Mouse (Mus musculus) stomach, embryonic 14.5 days (tissue): ENCODE measurements around the gene Olfr586. TPM values are rescaled to one million over a fixed set of nuclear protein-coding genes. Genes with fewer than 3 reads are reported as not detected.

Experiments used
- polyA plus RNA-seq: library from polyadenylated mRNA; unstranded; fragments of >200 nt; fragmentation: Nextera tagmentation; extraction: Ambion mirVana; gene quantifications from 2 replicates; pipeline ENCODE4 v1.2.1, GENCODE M21; 2014

Gene Olfr586
- polyA plus RNA-seq, 1 experiment from 2014 or later = not detected

Other genes starting within 250 kb of the Olfr586 start
- not detected in 2 replicates for gene Olfr568, start 248.5 kb downstream of the Olfr586 start, polyA plus RNA-seq
- not detected in 2 replicates for gene Olfr569, start 234.8 kb downstream of the Olfr586 start, polyA plus RNA-seq
- gene Olfr570, start 231.1 kb downstream of the Olfr586 start, polyA plus RNA-seq = not detected in 2 replicates
- gene Olfr571, start 208.1 kb downstream of the Olfr586 start, polyA plus RNA-seq = not detected in 2 replicates
- not detected in 2 replicates for gene Olfr572, start 201.2 kb downstream of the Olfr586 start, polyA plus RNA-seq
- not detected in 2 replicates for gene Olfr573-ps1, start 183.1 kb downstream of the Olfr586 start, polyA plus RNA-seq
- not detected in 2 replicates for gene Olfr574, start 177.2 kb downstream of the Olfr586 start, polyA plus RNA-seq
- not detected in 2 replicates for gene Olfr575, start 166.9 kb downstream of the Olfr586 start, polyA plus RNA-seq
- gene Olfr576, start 163.0 kb downstream of the Olfr586 start, polyA plus RNA-seq = not detected in 2 replicates
- not detected in 2 replicates for gene Olfr577, start 149.7 kb downstream of the Olfr586 start, polyA plus RNA-seq
- gene Olfr578, start 136.3 kb downstream of the Olfr586 start, polyA plus RNA-seq = not detected in 2 replicates
- not detected in 2 replicates for gene Olfr582, start 87.6 kb downstream of the Olfr586 start, polyA plus RNA-seq
- not detected in 2 replicates for gene Olfr583, start 74.3 kb downstream of the Olfr586 start, polyA plus RNA-seq
- gene Olfr584, start 43.8 kb downstream of the Olfr586 start, polyA plus RNA-seq = not detected in 2 replicates
- gene Olfr585, start 27.9 kb downstream of the Olfr586 start, polyA plus RNA-seq = not detected in 2 replicates
- gene Olfr588-ps1, start 15.2 kb upstream of the Olfr586 start, polyA plus RNA-seq = not detected in 2 replicates
- not detected in 2 replicates for gene Olfr589, start 30.7 kb upstream of the Olfr586 start, polyA plus RNA-seq
- not detected in 2 replicates for gene Olfr591, start 52.7 kb upstream of the Olfr586 start, polyA plus RNA-seq
- not detected in 2 replicates for gene Olfr592, start 59.2 kb upstream of the Olfr586 start, polyA plus RNA-seq
- gene Olfr593, start 86.2 kb upstream of the Olfr586 start, polyA plus RNA-seq = not detected in 2 replicates
- gene Olfr594, start 91.4 kb upstream of the Olfr586 start, polyA plus RNA-seq = not detected in 2 replicates
- gene Usp17ld, start 126.9 kb upstream of the Olfr586 start, polyA plus RNA-seq = not detected in 2 replicates
- not detected in 2 replicates for gene Olfr596, start 180.0 kb upstream of the Olfr586 start, polyA plus RNA-seq
- gene Olfr597, start 190.7 kb upstream of the Olfr586 start, polyA plus RNA-seq = not detected in 2 replicates
- gene Olfr598, start 197.9 kb upstream of the Olfr586 start, polyA plus RNA-seq = not detected in 2 replicates
- gene Olfr599, start 210.3 kb upstream of the Olfr586 start, polyA plus RNA-seq = not detected in 2 replicates
- gene Olfr600, start 224.0 kb upstream of the Olfr586 start, polyA plus RNA-seq = not detected in 2 replicates
- gene Olfr601, start 237.0 kb upstream of the Olfr586 start, polyA plus RNA-seq = not detected in 2 replicates